Mouse (Mus musculus) limb, embryonic 10.5 days (tissue): ENCODE measurements around the gene Spcs3. TPM values are rescaled to one million over a fixed set of nuclear protein-coding genes. Genes with fewer than 3 reads are reported as not detected.
"Not testable (repeated sequence)": the region's sequence is repeated elsewhere in the genome, so short reads cannot be mapped to it uniquely, and the experiment has no call there.

ENCODE experiments used
- DNase-seq: peaks from one replicate; pipeline ENCODE4 v3.0.0-alpha.2; 2017; ENCODE audit warnings: low spot score
- H3K27ac ChIP-seq: fragments of 300-500 bp; sonication (generic); 2 replicates; pipeline ENCODE4 v1.5.1; 2016; ENCODE audit warnings: mild to moderate bottlenecking
- H3K27me3 ChIP-seq: fragments of 300-500 bp; sonication (generic); 2 replicates; pipeline ENCODE4 v1.6.1; 2016; ENCODE audit warnings: low read depth, mild to moderate bottlenecking; ENCODE audit not compliant: poor library complexity, severe bottlenecking
- H3K36me3 ChIP-seq: fragments of 300-500 bp; sonication (generic); 2 replicates; pipeline ENCODE4 v1.6.1; 2016; ENCODE audit warnings: mild to moderate bottlenecking, moderate library complexity
- H3K4me1 ChIP-seq: fragments of 300-500 bp; sonication (generic); 2 replicates; pipeline ENCODE4 v1.6.1; 2016
- H3K4me3 ChIP-seq: fragments of 300-500 bp; sonication (generic); 2 replicates; pipeline ENCODE4 v1.5.1; 2016; ENCODE audit warnings: mild to moderate bottlenecking, moderate library complexity
- H3K9me3 ChIP-seq: fragments of 300-500 bp; sonication (generic); replicated peaks from 2 replicates; pipeline ENCODE4 v1.6.1; 2016; ENCODE audit warnings: mild to moderate bottlenecking
- WGBS: fragments of 180-500 bp; shearing (Covaris S2); methylation state at CpG from one replicate; pipeline ENCODE4 v1.1.7; 2016; 5-methylcytosine and 5-hydroxymethylcytosine counted together
- polyA plus RNA-seq: library from polyadenylated mRNA; unstranded; fragments of >200 nt; fragmentation: Nextera tagmentation; extraction: Ambion mirVana; gene quantifications from 2 replicates; pipeline ENCODE4 v1.2.1, GENCODE M21; 2016

The Spcs3 gene
- polyA plus RNA-seq, 1 experiment from 2014 or later: 104 TPM

- Histone ChIP-seq H3K27ac (peak overlapping the region; percentile 95; the same call in 1 of the 2 replicates), H3K9me3 (no peaks in the 10 kb centered on the region), H3K27me3 (no peaks in the 10 kb centered on the region), H3K4me3 (peak overlapping the region; percentile 88), H3K4me1 (peaks cover 15% of the 10 kb centered on the region), H3K36me3 (peaks cover 31% of the 10 kb centered on the region)
- DNase-seq: no peak
- 69% methylated on average over 7 of the region's 7 CpGs for WGBS
Measured at GRCm38 (mm10) chr8:54528571-54528970, 1.2 kb downstream of the Spcs3 start.

- 97% methylated on average over 6 of the region's 6 CpGs for WGBS
- no peak for DNase-seq
- H3K4me3 ChIP-seq: no peak overlapping the region
- H3K9me3 ChIP-seq: no peaks in the 10 kb centered on the region
- no peaks in the 10 kb centered on the region for H3K27me3 ChIP-seq
- no peak overlapping the region for H3K27ac ChIP-seq
- H3K4me1 ChIP-seq: peaks cover 15% of the 10 kb centered on the region
- peaks cover 49% of the 10 kb centered on the region for H3K36me3 ChIP-seq
Measured at GRCm38 (mm10) chr8:54526700-54527099, 3.1 kb downstream of the Spcs3 start.

- no peak overlapping the region for H3K4me3 ChIP-seq
- no peak overlapping the region for H3K27ac ChIP-seq
- no peak for DNase-seq
- peaks cover 15% of the 10 kb centered on the region for H3K4me1 ChIP-seq
- 95% methylated on average over 2 of the region's 2 CpGs for WGBS
- peaks cover 60% of the 10 kb centered on the region for H3K36me3 ChIP-seq
- no peaks in the 10 kb centered on the region for H3K27me3 ChIP-seq
- H3K9me3 ChIP-seq: no peaks in the 10 kb centered on the region
Measured at GRCm38 (mm10) chr8:54525606-54526005, 4.2 kb downstream of the Spcs3 start.

GRCm38 (mm10) chr8:54520516-54520915 lies 9.3 kb downstream of the Spcs3 start:
- Histone ChIP-seq H3K4me3 (no peak overlapping the region), H3K36me3 (peaks cover 56% of the 10 kb centered on the region), H3K27me3 (no peaks in the 10 kb centered on the region), H3K4me1 (peaks cover 5% of the 10 kb centered on the region; the same call in 1 of the 2 replicates), H3K9me3 (no peaks in the 10 kb centered on the region), H3K27ac (no peak overlapping the region)
- no peak for DNase-seq
- WGBS: 82% methylated on average over 4 of the region's 4 CpGs

- H3K27ac ChIP-seq: no peak overlapping the region
- peaks cover 42% of the 10 kb centered on the region for H3K36me3 ChIP-seq
- H3K9me3 ChIP-seq: no peaks in the 10 kb centered on the region
- DNase-seq: no peak
- H3K4me3 ChIP-seq: no peak overlapping the region
- 81% methylated on average over 10 of the region's 10 CpGs for WGBS
- H3K27me3 ChIP-seq: no peaks in the 10 kb centered on the region
- peaks cover 5% of the 10 kb centered on the region; the same call in 1 of the 2 replicates for H3K4me1 ChIP-seq
Measured at GRCm38 (mm10) chr8:54518756-54519460, 10.9 kb downstream of the Spcs3 start.

DNA sequence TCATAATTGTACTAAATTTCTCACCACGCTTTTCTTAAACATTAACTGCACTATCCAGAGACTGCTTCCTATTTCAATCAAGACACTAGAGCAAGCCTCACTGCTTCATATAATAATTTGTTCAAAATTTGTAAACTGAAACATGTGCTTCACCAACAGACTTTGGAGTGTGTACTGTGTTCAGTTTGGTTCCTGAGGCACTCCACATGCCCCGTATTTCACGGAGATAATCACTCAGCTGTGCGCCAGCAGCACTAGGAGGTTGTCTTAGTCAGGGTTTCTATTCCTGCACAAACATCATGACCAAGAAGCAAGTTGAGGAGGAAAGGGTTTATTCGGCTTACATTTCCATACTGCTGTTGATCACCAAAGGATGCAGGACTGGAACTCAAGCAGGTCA lies 17.6 kb downstream of the Spcs3 start:
- 91% methylated on average over 5 of the region's 5 CpGs for WGBS
- not testable (repeated sequence) for H3K36me3 ChIP-seq, H3K27ac ChIP-seq, H3K27me3 ChIP-seq, H3K9me3 ChIP-seq, DNase-seq, H3K4me3 ChIP-seq, H3K4me1 ChIP-seq

DNA sequence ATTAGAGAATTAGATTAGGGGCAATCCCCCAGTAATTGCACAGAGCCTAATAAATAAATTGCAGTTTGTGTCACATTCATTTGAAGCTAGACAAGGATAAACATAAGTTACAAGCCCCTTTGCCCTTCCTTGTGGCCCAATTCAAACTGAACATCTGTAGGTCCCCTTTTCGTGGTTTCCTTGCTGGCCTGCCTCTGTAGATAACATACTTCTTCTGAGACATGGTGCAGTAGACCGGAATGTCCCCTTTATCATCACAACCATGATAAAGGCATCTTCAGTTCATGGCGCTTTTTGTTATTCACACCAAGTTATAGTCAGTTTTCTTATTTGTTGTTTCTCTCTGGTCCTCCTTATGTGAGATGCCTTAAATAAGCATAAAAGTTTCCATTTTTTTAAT lies 18.0 kb downstream of the Spcs3 start:
- Histone ChIP-seq H3K27ac (no peak overlapping the region), H3K4me3 (no peak overlapping the region), H3K27me3 (no peaks in the 10 kb centered on the region), H3K9me3 (no peaks in the 10 kb centered on the region), H3K4me1 (peaks cover 9% of the 10 kb centered on the region), H3K36me3 (0 out of 2 replicates have a peak, but pooled peaks cover 3% of the 10 kb centered on the region)
- WGBS: 88% methylated on average over 3 of the region's 3 CpGs
- no peak for DNase-seq

DNA sequence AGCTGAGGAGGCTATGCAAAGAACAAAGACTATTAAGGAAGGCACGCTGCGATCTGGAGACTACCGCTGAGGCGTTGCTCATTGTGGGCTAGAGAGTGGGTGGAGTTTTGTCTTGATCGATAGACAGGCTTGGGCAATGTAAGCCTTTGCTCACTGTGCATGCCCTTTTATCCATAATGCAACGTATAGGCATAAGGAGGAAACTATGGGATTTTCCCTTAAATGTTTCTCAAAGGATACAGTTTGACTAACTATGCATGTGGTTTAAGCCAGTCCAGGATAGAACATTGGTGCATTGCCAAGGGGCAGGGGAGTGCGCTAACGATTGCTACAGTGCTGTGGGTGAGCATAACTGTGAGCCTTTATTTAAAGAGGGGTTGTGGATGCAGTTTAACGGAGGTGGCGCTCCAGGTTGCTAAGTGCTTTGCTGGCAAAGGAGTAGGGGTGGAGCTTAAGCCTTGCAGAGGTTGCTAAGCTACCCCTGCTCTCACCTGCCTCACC lies 20.5 kb downstream of the Spcs3 start:
- Histone ChIP-seq H3K27ac (no peak overlapping the region), H3K27me3 (no peaks in the 10 kb centered on the region), H3K9me3 (no peaks in the 10 kb centered on the region), H3K4me3 (peak overlapping the region; percentile 48), H3K36me3 (no peaks in the 10 kb centered on the region), H3K4me1 (peaks cover 9% of the 10 kb centered on the region)
- DNase-seq: peak; percentile 36
- 5% methylated on average over 10 of the region's 10 CpGs for WGBS

DNA sequence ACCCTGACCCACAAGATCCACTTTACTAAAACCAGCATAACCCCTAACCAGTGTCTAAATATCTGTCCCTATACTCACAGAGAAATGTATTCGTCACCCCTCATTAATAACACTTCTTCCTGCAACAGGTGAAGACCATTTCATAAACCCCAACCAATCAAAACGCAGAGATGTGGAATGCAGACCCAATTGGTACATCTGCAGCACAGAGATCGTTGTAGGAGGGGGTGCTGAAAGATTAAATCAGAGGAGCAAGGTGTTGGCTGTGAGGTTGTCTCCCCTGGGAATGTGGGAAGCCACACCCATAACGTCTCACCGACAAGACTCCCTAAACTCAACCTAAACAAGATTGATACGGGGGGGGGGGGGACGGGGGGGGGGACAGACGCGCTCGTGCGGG lies 21.0 kb downstream of the Spcs3 start:
- WGBS: 7% methylated on average over 10 of the region's 11 CpGs
- peak overlapping the region; percentile 48 for H3K4me3 ChIP-seq
- no peaks in the 10 kb centered on the region for H3K9me3 ChIP-seq
- DNase-seq: no peak
- H3K27me3 ChIP-seq: no peaks in the 10 kb centered on the region
- peaks cover 9% of the 10 kb centered on the region for H3K4me1 ChIP-seq
- H3K36me3 ChIP-seq: no peaks in the 10 kb centered on the region
- no peak overlapping the region for H3K27ac ChIP-seq

DNA sequence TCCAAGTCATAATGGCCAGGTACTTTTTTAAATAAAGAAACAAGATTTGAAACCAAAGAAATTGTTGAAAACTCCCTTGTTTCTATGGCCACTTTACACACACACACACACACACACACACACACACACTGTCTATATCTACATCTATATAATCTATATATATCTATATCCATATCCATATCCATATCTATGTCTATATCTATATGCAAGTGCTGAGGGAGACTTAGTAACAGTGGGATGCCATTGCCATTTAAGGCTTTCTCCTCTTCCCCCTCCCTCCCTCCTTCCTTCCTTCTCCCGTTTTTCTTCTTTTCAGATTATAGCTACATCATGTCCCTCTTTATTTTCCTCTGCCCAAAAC lies 21.7 kb downstream of the Spcs3 start:
- Histone ChIP-seq H3K27me3 (no peaks in the 10 kb centered on the region), H3K36me3 (no peaks in the 10 kb centered on the region), H3K9me3 (no peaks in the 10 kb centered on the region), H3K4me1 (peaks cover 9% of the 10 kb centered on the region), H3K4me3 (no peak overlapping the region), H3K27ac (no peak overlapping the region)
- WGBS: 47% methylated on average over 1 of the region's 1 CpGs
- DNase-seq: no peak

GRCm38 (mm10) chr8:54507428-54508095 lies 22.2 kb downstream of the Spcs3 start:
- 35% methylated on average over 6 of the region's 6 CpGs for WGBS
- H3K27ac ChIP-seq: no peak overlapping the region
- no peaks in the 10 kb centered on the region for H3K9me3 ChIP-seq
- no peaks in the 10 kb centered on the region for H3K27me3 ChIP-seq
- DNase-seq: peak; percentile 64
- no peak overlapping the region for H3K4me3 ChIP-seq
- peaks cover 9% of the 10 kb centered on the region for H3K4me1 ChIP-seq
- H3K36me3 ChIP-seq: no peaks in the 10 kb centered on the region

- Histone ChIP-seq H3K4me3 (no peak overlapping the region), H3K4me1 (peaks cover 9% of the 10 kb centered on the region), H3K9me3 (no peaks in the 10 kb centered on the region), H3K27me3 (no peaks in the 10 kb centered on the region), H3K36me3 (no peaks in the 10 kb centered on the region), H3K27ac (no peak overlapping the region)
- 79% methylated on average over 2 of the region's 2 CpGs for WGBS
- no peak for DNase-seq
Measured at GRCm38 (mm10) chr8:54505060-54505459, 24.7 kb downstream of the Spcs3 start.

DNA sequence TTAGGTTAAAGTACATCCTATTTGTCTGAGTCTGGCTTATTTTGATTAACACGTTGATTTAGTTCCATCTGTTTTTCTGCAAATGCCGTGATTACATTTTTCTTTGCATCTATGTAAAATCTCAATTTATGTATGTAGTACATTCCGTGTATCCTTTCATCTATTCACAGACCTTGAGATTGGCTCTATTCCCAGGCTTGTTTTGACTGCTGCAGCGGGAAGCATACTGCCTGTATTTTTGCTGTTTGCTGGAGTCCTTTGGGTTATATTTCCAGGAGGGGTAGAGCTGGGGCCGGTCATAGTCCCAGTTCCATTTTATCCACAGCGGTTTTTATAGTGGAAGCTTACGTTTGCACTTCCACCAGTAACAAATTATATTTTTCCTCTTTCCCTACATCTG lies 26.7 kb downstream of the Spcs3 start:
- H3K27ac ChIP-seq: no peak overlapping the region
- H3K9me3 ChIP-seq: no peaks in the 10 kb centered on the region
- H3K4me1 ChIP-seq: no peaks in the 10 kb centered on the region
- H3K36me3 ChIP-seq: no peaks in the 10 kb centered on the region
- 85% methylated on average over 7 of the region's 7 CpGs for WGBS
- no peak for DNase-seq
- no peak overlapping the region for H3K4me3 ChIP-seq
- no peaks in the 10 kb centered on the region for H3K27me3 ChIP-seq
